Mouse (Mus musculus): ENCODE data around the gene S100a14. TPM values are rescaled to one million over a fixed set of nuclear protein-coding genes. Genes with fewer than 3 reads are reported as not detected.

The S100a14 gene
- polyA plus RNA-seq, 1 experiment from 2014 or later = 1.1 TPM

DNA sequence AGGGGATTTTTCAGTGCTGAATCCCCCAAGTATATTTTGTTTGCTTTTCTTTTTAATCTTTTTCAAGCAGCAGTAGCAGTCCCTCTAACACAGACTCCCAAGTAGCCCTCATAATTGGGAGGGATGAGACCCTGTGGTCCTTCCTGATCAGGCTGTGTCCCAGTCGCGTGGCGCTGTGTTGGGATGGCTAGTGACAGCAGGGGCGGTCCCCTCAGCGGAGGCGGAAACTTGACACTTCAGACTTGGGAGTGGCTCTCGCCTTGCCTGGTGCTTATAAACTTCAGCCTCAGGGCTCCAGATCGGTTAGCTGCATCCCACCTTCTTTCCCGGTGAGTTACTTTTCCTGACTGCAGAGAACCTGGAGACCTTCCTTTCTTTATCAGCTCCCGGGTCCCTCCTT lies 12.0 kb upstream of the S100a14 start:
- WGBS = 0% methylated on average over 10 of the region's 10 CpGs
- peak overlapping the region; percentile 39 for H3K4me3 ChIP-seq (ENCODE audit: low read length)
- H3K36me3 ChIP-seq (ENCODE audit: control insufficient read depth, insufficient read depth, low read length) = no peaks in the 10 kb centered on the region
- no peaks in the 10 kb centered on the region for H3K27me3 ChIP-seq (ENCODE audit: control insufficient read depth, insufficient read depth, low read length)
- peak overlapping the region; percentile 82 for H3K4me2 ChIP-seq (replicated peaks; ENCODE audit: low read depth, low read length)
- peaks cover 8% of the 10 kb centered on the region for H3K4me1 ChIP-seq (ENCODE audit: control insufficient read depth, insufficient read depth, low read length)
- ATAC-seq (ENCODE audit: low FRiP score, low TSS enrichment) = peak; percentile 80
- H3K9me3 ChIP-seq (ENCODE audit: control insufficient read depth, low read length) = no peaks in the 10 kb centered on the region
- no peak overlapping the region for H3K27ac ChIP-seq (ENCODE audit: low read depth, low read length)
- peak overlapping the region; percentile 52; the same call in 1 of the 2 replicates for H3K9ac ChIP-seq (ENCODE audit: low read depth, low read length)

DNA sequence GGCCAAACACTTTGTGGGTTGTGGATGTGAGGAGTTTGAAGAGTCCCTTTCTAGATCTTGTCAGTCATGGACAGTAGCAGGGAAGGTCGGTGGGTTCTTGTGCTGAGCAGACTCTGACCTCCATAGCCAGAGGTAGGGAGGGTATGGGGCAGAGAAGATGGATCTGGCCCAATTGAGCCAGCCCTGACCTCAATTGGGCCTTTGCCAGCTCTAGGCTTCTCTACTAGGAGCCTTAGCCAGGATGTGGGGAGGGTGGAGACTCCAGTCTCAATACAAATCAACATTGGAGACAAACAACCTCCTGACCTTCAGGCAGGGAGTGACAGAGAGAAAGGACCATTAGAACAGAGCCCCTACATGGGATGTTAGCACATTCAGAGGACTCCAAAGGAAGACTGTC lies 11.4 kb upstream of the S100a14 start:
- H3K36me3 ChIP-seq (ENCODE audit: control insufficient read depth, insufficient read depth, low read length) = no peaks in the 10 kb centered on the region
- ATAC-seq (ENCODE audit: low FRiP score, low TSS enrichment) = no peak
- H3K4me1 ChIP-seq (ENCODE audit: control insufficient read depth, insufficient read depth, low read length) = peaks cover 8% of the 10 kb centered on the region
- peak overlapping the region; percentile 39 for H3K4me3 ChIP-seq (ENCODE audit: low read length)
- peak overlapping the region; percentile 52; the same call in 1 of the 2 replicates for H3K9ac ChIP-seq (ENCODE audit: low read depth, low read length)
- H3K9me3 ChIP-seq (ENCODE audit: control insufficient read depth, low read length) = no peaks in the 10 kb centered on the region
- no peak overlapping the region for H3K27ac ChIP-seq (ENCODE audit: low read depth, low read length)
- H3K4me2 ChIP-seq (replicated peaks; ENCODE audit: low read depth, low read length) = peak overlapping the region; percentile 82
- no peaks in the 10 kb centered on the region for H3K27me3 ChIP-seq (ENCODE audit: control insufficient read depth, insufficient read depth, low read length)
- 47% methylated on average over 1 of the region's 1 CpGs for WGBS

GRCm38 (mm10) chr3:90515789-90516188 lies 10.9 kb upstream of the S100a14 start:
- Histone ChIP-seq H3K9me3 (ENCODE audit: control insufficient read depth, low read length) (no peaks in the 10 kb centered on the region), H3K9ac (ENCODE audit: low read depth, low read length) (no peak overlapping the region), H3K4me1 (ENCODE audit: control insufficient read depth, insufficient read depth, low read length) (peaks cover 8% of the 10 kb centered on the region), H3K4me3 (ENCODE audit: low read length) (no peak overlapping the region), H3K36me3 (ENCODE audit: control insufficient read depth, insufficient read depth, low read length) (no peaks in the 10 kb centered on the region), H3K27me3 (ENCODE audit: control insufficient read depth, insufficient read depth, low read length) (no peaks in the 10 kb centered on the region), H3K4me2 (replicated peaks; ENCODE audit: low read depth, low read length) (peak overlapping the region; percentile 82; the same call in 1 of the 2 replicates), H3K27ac (ENCODE audit: low read depth, low read length) (no peak overlapping the region)
- 94% methylated on average over 4 of the region's 4 CpGs for WGBS
- no peak for ATAC-seq (ENCODE audit: low FRiP score, low TSS enrichment)

GRCm38 (mm10) chr3:90517711-90518110 lies 8.9 kb upstream of the S100a14 start:
- no peaks in the 10 kb centered on the region for H3K9me3 ChIP-seq (ENCODE audit: control insufficient read depth, low read length)
- peaks cover 8% of the 10 kb centered on the region for H3K4me1 ChIP-seq (ENCODE audit: control insufficient read depth, insufficient read depth, low read length)
- no peaks in the 10 kb centered on the region for H3K36me3 ChIP-seq (ENCODE audit: control insufficient read depth, insufficient read depth, low read length)
- WGBS = 77% methylated on average over 4 of the region's 4 CpGs
- no peak overlapping the region for H3K27ac ChIP-seq (ENCODE audit: low read depth, low read length)
- H3K27me3 ChIP-seq (ENCODE audit: control insufficient read depth, insufficient read depth, low read length) = no peaks in the 10 kb centered on the region
- ATAC-seq (ENCODE audit: low FRiP score, low TSS enrichment) = no peak
- H3K4me3 ChIP-seq (ENCODE audit: low read length) = no peak overlapping the region
- no peak overlapping the region for H3K9ac ChIP-seq (ENCODE audit: low read depth, low read length)
- no peak overlapping the region for H3K4me2 ChIP-seq (replicated peaks; ENCODE audit: low read depth, low read length)

GRCm38 (mm10) chr3:90525421-90525820 lies 1.2 kb upstream of the S100a14 start:
- H3K27me3 ChIP-seq (ENCODE audit: control insufficient read depth, insufficient read depth, low read length) = no peaks in the 10 kb centered on the region
- H3K4me3 ChIP-seq (ENCODE audit: low read length) = no peak overlapping the region
- 71% methylated on average over 4 of the region's 4 CpGs for WGBS
- H3K27ac ChIP-seq (ENCODE audit: low read depth, low read length) = no peak overlapping the region
- no peak overlapping the region for H3K4me2 ChIP-seq (replicated peaks; ENCODE audit: low read depth, low read length)
- no peaks in the 10 kb centered on the region for H3K36me3 ChIP-seq (ENCODE audit: control insufficient read depth, insufficient read depth, low read length)
- no peaks in the 10 kb centered on the region for H3K9me3 ChIP-seq (ENCODE audit: control insufficient read depth, low read length)
- H3K4me1 ChIP-seq (ENCODE audit: control insufficient read depth, insufficient read depth, low read length) = no peaks in the 10 kb centered on the region
- no peak overlapping the region for H3K9ac ChIP-seq (ENCODE audit: low read depth, low read length)
- peak; percentile 48 for ATAC-seq (ENCODE audit: low FRiP score, low TSS enrichment)

- no peaks in the 10 kb centered on the region for H3K27me3 ChIP-seq (ENCODE audit: control insufficient read depth, insufficient read depth, low read length)
- 67% methylated on average over 2 of the region's 2 CpGs for WGBS
- no peak overlapping the region for H3K9ac ChIP-seq (ENCODE audit: low read depth, low read length)
- no peaks in the 10 kb centered on the region for H3K4me1 ChIP-seq (ENCODE audit: control insufficient read depth, insufficient read depth, low read length)
- no peak overlapping the region for H3K27ac ChIP-seq (ENCODE audit: low read depth, low read length)
- no peaks in the 10 kb centered on the region for H3K36me3 ChIP-seq (ENCODE audit: control insufficient read depth, insufficient read depth, low read length)
- H3K4me3 ChIP-seq (ENCODE audit: low read length) = no peak overlapping the region
- no peaks in the 10 kb centered on the region for H3K9me3 ChIP-seq (ENCODE audit: control insufficient read depth, low read length)
- ATAC-seq (ENCODE audit: low FRiP score, low TSS enrichment) = peak; percentile 25; the same call in 1 of the 2 replicates
- H3K4me2 ChIP-seq (replicated peaks; ENCODE audit: low read depth, low read length) = no peak overlapping the region
Measured at GRCm38 (mm10) chr3:90526076-90526475, 580 bp upstream of the S100a14 start.

GRCm38 (mm10) chr3:90527291-90527873 lies 726 bp downstream of the S100a14 start:
- Histone ChIP-seq H3K27ac (ENCODE audit: low read depth, low read length) (no peak overlapping the region), H3K4me2 (replicated peaks; ENCODE audit: low read depth, low read length) (no peak overlapping the region), H3K36me3 (ENCODE audit: control insufficient read depth, insufficient read depth, low read length) (no peaks in the 10 kb centered on the region), H3K9me3 (ENCODE audit: control insufficient read depth, low read length) (no peaks in the 10 kb centered on the region), H3K9ac (ENCODE audit: low read depth, low read length) (no peak overlapping the region), H3K4me3 (ENCODE audit: low read length) (no peak overlapping the region), H3K4me1 (ENCODE audit: control insufficient read depth, insufficient read depth, low read length) (no peaks in the 10 kb centered on the region), H3K27me3 (ENCODE audit: control insufficient read depth, insufficient read depth, low read length) (no peaks in the 10 kb centered on the region)
- ATAC-seq (ENCODE audit: low FRiP score, low TSS enrichment) = no peak
- WGBS = 81% methylated on average over 7 of the region's 7 CpGs

DNA sequence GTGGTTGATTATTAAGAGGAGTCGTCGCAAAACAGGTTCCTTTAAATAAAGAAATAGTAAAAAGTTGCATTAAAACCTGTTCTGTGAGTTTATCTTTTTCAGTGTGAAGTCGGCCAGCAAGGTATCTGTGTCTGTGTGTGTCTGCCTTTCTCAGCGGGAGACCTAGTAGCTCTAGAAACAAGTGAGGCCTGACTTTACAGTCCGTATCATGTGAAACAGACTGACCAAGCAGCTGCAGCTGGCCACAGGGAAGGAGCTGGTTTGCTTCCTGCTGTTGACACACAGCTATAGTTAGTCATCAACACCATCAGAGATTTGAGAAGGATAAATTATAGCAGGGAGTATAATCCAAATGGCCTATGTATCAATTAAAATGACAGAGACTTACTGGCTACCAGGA lies 5.1 kb downstream of the S100a14 start:
- H3K27me3 ChIP-seq (ENCODE audit: control insufficient read depth, insufficient read depth, low read length) = no peaks in the 10 kb centered on the region
- no peaks in the 10 kb centered on the region for H3K9me3 ChIP-seq (ENCODE audit: control insufficient read depth, low read length)
- H3K27ac ChIP-seq (ENCODE audit: low read depth, low read length) = no peak overlapping the region
- H3K4me3 ChIP-seq (ENCODE audit: low read length) = no peak overlapping the region
- no peak overlapping the region for H3K9ac ChIP-seq (ENCODE audit: low read depth, low read length)
- ATAC-seq (ENCODE audit: low FRiP score, low TSS enrichment) = no peak
- no peak overlapping the region for H3K4me2 ChIP-seq (replicated peaks; ENCODE audit: low read depth, low read length)
- no peaks in the 10 kb centered on the region for H3K36me3 ChIP-seq (ENCODE audit: control insufficient read depth, insufficient read depth, low read length)
- H3K4me1 ChIP-seq (ENCODE audit: control insufficient read depth, insufficient read depth, low read length) = no peaks in the 10 kb centered on the region
- 62% methylated on average over 5 of the region's 5 CpGs for WGBS

DNA sequence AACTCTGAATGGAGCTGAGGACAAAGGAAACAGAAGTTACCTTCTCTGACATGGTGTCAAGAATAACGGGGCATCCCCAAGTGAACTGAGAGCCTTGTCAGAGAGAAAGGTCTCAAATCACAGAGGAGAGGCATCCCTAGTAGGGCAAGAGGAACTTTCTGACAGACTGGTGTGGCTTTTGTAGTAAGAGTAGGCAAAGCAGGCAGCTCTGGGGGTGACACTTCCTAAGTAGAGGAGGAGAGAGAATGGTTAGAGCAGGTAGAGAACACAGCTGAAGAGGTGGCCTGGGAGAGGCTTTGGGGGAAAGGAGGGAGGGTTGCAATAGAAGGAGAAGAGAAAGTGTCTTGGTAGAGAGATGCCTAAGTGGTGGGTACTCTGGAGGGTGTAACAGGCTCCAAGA lies 8.8 kb downstream of the S100a14 start:
- Histone ChIP-seq H3K4me3 (ENCODE audit: low read length) (no peak overlapping the region), H3K27ac (ENCODE audit: low read depth, low read length) (no peak overlapping the region), H3K9ac (ENCODE audit: low read depth, low read length) (no peak overlapping the region), H3K27me3 (ENCODE audit: control insufficient read depth, insufficient read depth, low read length) (no peaks in the 10 kb centered on the region), H3K4me2 (replicated peaks; ENCODE audit: low read depth, low read length) (no peak overlapping the region), H3K36me3 (ENCODE audit: control insufficient read depth, insufficient read depth, low read length) (no peaks in the 10 kb centered on the region), H3K9me3 (ENCODE audit: control insufficient read depth, low read length) (no peaks in the 10 kb centered on the region), H3K4me1 (ENCODE audit: control insufficient read depth, insufficient read depth, low read length) (peaks cover 1% of the 10 kb centered on the region; the same call in 1 of the 2 replicates)
- 38% methylated on average over 1 of the region's 1 CpGs for WGBS
- no peak for ATAC-seq (ENCODE audit: low FRiP score, low TSS enrichment)

Data from kidney, embryonic 14.5 days (tissue).